Mouse (Mus musculus): Measurements from ENCODE around the gene Btbd9.

- no peak for TF ChIP-seq EP300 (IDR thresholded peaks at IDR 0.05; ENCODE audit: insufficient read depth, low read depth, low read length)
- no peak for TF ChIP-seq CTCF (IDR thresholded peaks at IDR 0.05; ENCODE audit: low read depth, low read length)
Measured at GRCm38 (mm10) chr17:30470286-30470685, 106.0 kb downstream of the Btbd9 start.
